21 mouse cellular contexts compared by ENCODE assay signal in the genomic region with DNA sequence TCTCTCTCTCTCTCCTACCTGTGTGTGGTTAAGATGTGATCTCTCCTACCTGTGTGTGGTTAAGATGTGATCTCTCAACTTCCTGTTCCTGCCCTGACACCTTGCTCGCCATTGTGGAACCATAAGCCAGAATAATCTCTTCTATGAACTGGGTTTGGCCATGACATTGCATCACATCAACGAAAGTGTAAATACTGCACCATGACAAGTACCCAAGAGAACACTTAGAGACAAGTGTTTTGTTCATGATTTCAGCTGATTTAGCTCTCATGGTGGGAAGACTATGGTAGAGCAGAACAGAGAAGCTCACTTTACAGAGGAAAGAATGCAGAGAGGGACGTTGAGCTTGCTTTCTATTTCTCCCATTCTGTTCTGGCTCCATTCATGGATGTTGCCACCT. TPM values are rescaled to one million over a fixed set of nuclear protein-coding genes. Genes with fewer than 3 reads are reported as not detected.
DNase-seq lines count a peak whose midpoint lies in the region; ATAC-seq and TF ChIP-seq lines count a peak whose summit lies in the region.
"Had no signal": no experiment of that assay in that cellular context is flagged by ENCODE, and none has a peak within 500 bp of the region (broad histone marks: within the 10 kb centered on the region; RNA-seq: fewer than 3 reads in every experiment).

No protein-coding gene starts in this region.

- no peaks in the 10 kb centered on the region for H3K36me3 ChIP-seq in lung, postnatal 0 days (ENCODE audit: insufficient read depth, low read length)
- H3K36me3 ChIP-seq: G1E had no signal

- ATAC-seq in lung, postnatal 0 days: peak; percentile 75
- ATAC-seq: activated CD4-positive, CD25-positive, alpha-beta regulatory T cell, adult 4 months; CD4-positive, CD25-positive, alpha-beta regulatory T cell, adult 4 months; Patski had no signal

- 49% methylated on average over 3 of the region's 3 CpGs for WGBS in lung, postnatal 0 days
- 56% methylated on average over 3 of the region's 3 CpGs for WGBS in lung, adult 2 months

- no peak overlapping the region for H3K4me3 ChIP-seq in lung, postnatal 0 days (ENCODE audit: low read depth, low read length)
- H3K4me3 ChIP-seq in lung, adult 2 months (replicated peaks; ENCODE audit: extremely low read depth, low read depth, low read length): no peak overlapping the region

- 0 out of 2 replicates have a peak, but pooled peaks cover 2% of the 10 kb centered on the region for H3K4me1 ChIP-seq in lung, postnatal 0 days (ENCODE audit: insufficient read depth, low read depth, low read length)
- no peaks in the 10 kb centered on the region for H3K4me1 ChIP-seq in lung, adult 2 months (ENCODE audit: control insufficient read depth, insufficient read depth, low read length)

- no peak overlapping the region for H3K4me2 ChIP-seq in lung, postnatal 0 days (replicated peaks; ENCODE audit: low read depth, low read length)

- H3K27me3 ChIP-seq in lung, postnatal 0 days (replicated peaks; ENCODE audit: insufficient read depth, low read length): no peaks in the 10 kb centered on the region
- H3K27me3 ChIP-seq: CH12.LX, Patski had no signal

- peak; percentile 16; the same call in 1 of the 2 replicates for TF ChIP-seq EP300 in lung, postnatal 0 days (IDR thresholded peaks at IDR 0.05)

- peak; percentile 52 for DNase-seq in lung, postnatal 0 days (ENCODE audit: low spot score)
- no peak for DNase-seq in lung, postnatal 14 days
- peak; percentile 10 for DNase-seq in lung, postnatal 36 days
- no peak for DNase-seq in lung, adult 2 months
- peak; percentile 1 for DNase-seq in testis, postnatal 10 days (ENCODE audit: low spot score)
- DNase-seq in testis, postnatal 14 days (ENCODE audit: low spot score): no peak
- DNase-seq: adrenal gland, adult 2 months; adrenal gland, adult 8-10 months; adrenal gland, postnatal 10 days; adrenal gland, postnatal 14 days; adrenal gland, postnatal 25 days; adrenal gland, postnatal 36 days; B cell, adult 2 months; cerebellum, adult 11 months; cerebellum, adult 11-12 months; cerebellum, adult 18-20 months had no signal

- H3K9ac ChIP-seq in lung, postnatal 0 days (replicated peaks; ENCODE audit: low read depth): no peak overlapping the region

- H3K27ac ChIP-seq in lung, postnatal 0 days (ENCODE audit: low read length): 0 out of 2 replicates have a peak overlapping the region, but pooled peaks have one; percentile 32

- no peak for TF ChIP-seq CTCF in lung, postnatal 0 days (IDR thresholded peaks at IDR 0.05)
- TF ChIP-seq CTCF in lung, adult 2 months (IDR thresholded peaks at IDR 0.05; ENCODE audit: insufficient read depth, low read length): no peak

- no peak for TF ChIP-seq POLR2A in lung, adult 2 months (IDR thresholded peaks at IDR 0.05; ENCODE audit: borderline replicate concordance, extremely low read depth, low read depth, low read length)

- no peaks in the 10 kb centered on the region for H3K9me3 ChIP-seq in lung, postnatal 0 days (ENCODE audit: low read length)

RNA-seq across cellular contexts. Expression of a gene that starts 35.2 kb away (rescaled TPM):
- polyA plus RNA-seq in lung, postnatal 0 days (2015; fragmentation: Nextera tagmentation; extraction: Ambion mirVana): 12.5 and 14.7 TPM in 2 replicates
- polyA plus RNA-seq in lung, adult 2 months (2012; rRNA removed): 19.5 and 21.0 TPM in 2 replicates

RNA-seq across cellular contexts. Expression of a gene that starts 48.0 kb away (rescaled TPM):
- 17.5 and 17.7 TPM in 2 replicates for polyA plus RNA-seq in lung, postnatal 0 days (2015; fragmentation: Nextera tagmentation; extraction: Ambion mirVana)
- 7.5 and 12.5 TPM in 2 replicates for polyA plus RNA-seq in lung, adult 2 months (2012; rRNA removed)

Comparison
In these comparisons a context has a peak if more than half of its experiments do, and no peak if none do; other contexts are left out.
1. DNase-seq: peak in lung, postnatal 0 days (single experiment), lung, postnatal 36 days (single experiment) and testis, postnatal 10 days (single experiment); none in lung, postnatal 14 days (single experiment), lung, adult 2 months (single experiment) and testis, postnatal 14 days (single experiment).